Mouse (Mus musculus): Measurements from ENCODE around the gene Maml1. TPM values are rescaled to one million over a fixed set of nuclear protein-coding genes. Genes with fewer than 3 reads are reported as not detected.

Gene Maml1
- polyA plus RNA-seq, 1 experiment = 16.3 TPM

- Histone ChIP-seq H3K4me1 (ENCODE audit: control insufficient read depth, insufficient read depth, low read length) (peaks cover 34% of the 10 kb centered on the region), H3K4me3 (ENCODE audit: insufficient read depth, low read length) (no peak overlapping the region), H3K27ac (ENCODE audit: insufficient read depth, low read depth, low read length) (no peak overlapping the region)
- no peak for TF ChIP-seq POLR2A (IDR thresholded peaks at IDR 0.05; ENCODE audit: borderline replicate concordance, low read depth, low read length)
- TF ChIP-seq CTCF (IDR thresholded peaks at IDR 0.05; ENCODE audit: low read depth, low read length) = peak; percentile 33; the same call in 1 of the 2 replicates
Measured at GRCm38 (mm10) chr11:50233993-50234392, 58.1 kb downstream of the Maml1 start.

- Histone ChIP-seq H3K4me1 (ENCODE audit: control insufficient read depth, insufficient read depth, low read length) (peaks cover 35% of the 10 kb centered on the region), H3K4me3 (ENCODE audit: insufficient read depth, low read length) (no peak overlapping the region), H3K27ac (ENCODE audit: insufficient read depth, low read depth, low read length) (no peak overlapping the region)
- TF ChIP-seq CTCF (IDR thresholded peaks at IDR 0.05; ENCODE audit: low read depth, low read length) (no peak), POLR2A (IDR thresholded peaks at IDR 0.05; ENCODE audit: borderline replicate concordance, low read depth, low read length) (no peak)
Measured at GRCm38 (mm10) chr11:50233022-50233421, 59.1 kb downstream of the Maml1 start.

GRCm38 (mm10) chr11:50231411-50231810 lies 60.7 kb downstream of the Maml1 start:
- no peak overlapping the region for H3K4me3 ChIP-seq (ENCODE audit: insufficient read depth, low read length)
- TF ChIP-seq CTCF (IDR thresholded peaks at IDR 0.05; ENCODE audit: low read depth, low read length) (peak; percentile 56; the same call in 1 of the 2 replicates), POLR2A (IDR thresholded peaks at IDR 0.05; ENCODE audit: borderline replicate concordance, low read depth, low read length) (no peak)
- no peak overlapping the region for H3K27ac ChIP-seq (ENCODE audit: insufficient read depth, low read depth, low read length)
- peaks cover 41% of the 10 kb centered on the region for H3K4me1 ChIP-seq (ENCODE audit: control insufficient read depth, insufficient read depth, low read length)

- Histone ChIP-seq H3K4me1 (ENCODE audit: control insufficient read depth, insufficient read depth, low read length) (peaks cover 35% of the 10 kb centered on the region), H3K4me3 (ENCODE audit: insufficient read depth, low read length) (no peak overlapping the region), H3K27ac (ENCODE audit: insufficient read depth, low read depth, low read length) (no peak overlapping the region)
- TF ChIP-seq CTCF (IDR thresholded peaks at IDR 0.05; ENCODE audit: low read depth, low read length) (no peak), POLR2A (IDR thresholded peaks at IDR 0.05; ENCODE audit: borderline replicate concordance, low read depth, low read length) (no peak)
Measured at GRCm38 (mm10) chr11:50230481-50231304, 61.4 kb downstream of the Maml1 start.

- peaks cover 33% of the 10 kb centered on the region for H3K4me1 ChIP-seq (ENCODE audit: control insufficient read depth, insufficient read depth, low read length)
- H3K4me3 ChIP-seq (ENCODE audit: insufficient read depth, low read length) = peak overlapping the region; percentile 7; the same call in 1 of the 2 replicates
- TF ChIP-seq CTCF (IDR thresholded peaks at IDR 0.05; ENCODE audit: low read depth, low read length) (no peak), POLR2A (IDR thresholded peaks at IDR 0.05; ENCODE audit: borderline replicate concordance, low read depth, low read length) (no peak)
- peak overlapping the region; percentile 54 for H3K27ac ChIP-seq (ENCODE audit: insufficient read depth, low read depth, low read length)
Measured at GRCm38 (mm10) chr11:50229252-50229910, 62.7 kb downstream of the Maml1 start.

GRCm38 (mm10) chr11:50228772-50229171 lies 63.3 kb downstream of the Maml1 start:
- Histone ChIP-seq H3K4me1 (ENCODE audit: control insufficient read depth, insufficient read depth, low read length) (peaks cover 33% of the 10 kb centered on the region), H3K4me3 (ENCODE audit: insufficient read depth, low read length) (peak overlapping the region; percentile 7), H3K27ac (ENCODE audit: insufficient read depth, low read depth, low read length) (peak overlapping the region; percentile 54)
- no peak for TF ChIP-seq CTCF (IDR thresholded peaks at IDR 0.05; ENCODE audit: low read depth, low read length)
- no peak for TF ChIP-seq POLR2A (IDR thresholded peaks at IDR 0.05; ENCODE audit: borderline replicate concordance, low read depth, low read length)

- Histone ChIP-seq H3K4me3 (ENCODE audit: insufficient read depth, low read length) (peak overlapping the region; percentile 97), H3K27ac (ENCODE audit: insufficient read depth, low read depth, low read length) (peak overlapping the region; percentile 68), H3K4me1 (ENCODE audit: control insufficient read depth, insufficient read depth, low read length) (peaks cover 36% of the 10 kb centered on the region)
- no peak for TF ChIP-seq CTCF (IDR thresholded peaks at IDR 0.05; ENCODE audit: low read depth, low read length)
- no peak for TF ChIP-seq POLR2A (IDR thresholded peaks at IDR 0.05; ENCODE audit: borderline replicate concordance, low read depth, low read length)
Measured at GRCm38 (mm10) chr11:50227736-50228135, 64.4 kb downstream of the Maml1 start.

GRCm38 (mm10) chr11:50227226-50227625 lies 64.9 kb downstream of the Maml1 start:
- Histone ChIP-seq H3K4me3 (ENCODE audit: insufficient read depth, low read length) (peak overlapping the region; percentile 97), H3K4me1 (ENCODE audit: control insufficient read depth, insufficient read depth, low read length) (peaks cover 39% of the 10 kb centered on the region), H3K27ac (ENCODE audit: insufficient read depth, low read depth, low read length) (peak overlapping the region; percentile 68)
- TF ChIP-seq CTCF (IDR thresholded peaks at IDR 0.05; ENCODE audit: low read depth, low read length) = no peak
- TF ChIP-seq POLR2A (IDR thresholded peaks at IDR 0.05; ENCODE audit: borderline replicate concordance, low read depth, low read length) = no peak

GRCm38 (mm10) chr11:50226406-50226805 lies 65.7 kb downstream of the Maml1 start:
- Histone ChIP-seq H3K4me3 (ENCODE audit: insufficient read depth, low read length) (peak overlapping the region; percentile 97), H3K4me1 (ENCODE audit: control insufficient read depth, insufficient read depth, low read length) (peaks cover 44% of the 10 kb centered on the region), H3K27ac (ENCODE audit: insufficient read depth, low read depth, low read length) (peak overlapping the region; percentile 68)
- TF ChIP-seq CTCF (IDR thresholded peaks at IDR 0.05; ENCODE audit: low read depth, low read length) = no peak
- no peak for TF ChIP-seq POLR2A (IDR thresholded peaks at IDR 0.05; ENCODE audit: borderline replicate concordance, low read depth, low read length)
